Mouse (Mus musculus): ENCODE results near the gene Pgr.

GRCm38 (mm10) chr9:8953306-8953705, 53.7 kb downstream of the Pgr start:
- no peak for TF ChIP-seq POLR2A (IDR thresholded peaks at IDR 0.05; ENCODE audit: borderline replicate concordance, insufficient read depth, low read length)
- no peak for TF ChIP-seq CTCF (IDR thresholded peaks at IDR 0.05; ENCODE audit: borderline replicate concordance, insufficient read depth, low read depth, low read length)

Measured in cerebellum, adult 2 months (tissue).